Mouse (Mus musculus): Measurements from ENCODE around the gene Pdss1. TPM values are rescaled to one million over a fixed set of nuclear protein-coding genes. Genes with fewer than 3 reads are reported as not detected.
"Not testable (repeated sequence)": the region's sequence is repeated elsewhere in the genome, so short reads cannot be mapped to it uniquely, and the experiment has no call there.

The Pdss1 gene
- polyA plus RNA-seq, 1 experiment from 2014 or later, result 24.0 TPM

DNA sequence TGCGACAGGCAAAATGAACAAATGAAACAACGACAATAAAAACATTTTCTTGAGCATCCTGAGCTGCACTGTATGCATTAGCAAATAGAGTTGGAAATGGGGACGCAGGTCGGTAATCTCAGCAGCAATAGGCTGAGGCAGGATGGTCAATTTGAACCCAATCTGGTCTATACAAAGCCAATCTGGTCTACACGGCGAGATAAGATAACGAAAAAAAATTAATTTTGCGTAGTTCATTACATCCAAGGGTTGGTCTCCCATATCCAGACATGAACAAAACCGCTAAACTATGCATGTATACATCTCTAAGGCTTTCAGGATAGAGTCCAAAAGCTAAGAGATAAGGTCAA is 415 bp upstream of the Pdss1 start:
- ATAC-seq (replicated peaks; ENCODE audit: low FRiP score), result peak; percentile 36
- Histone ChIP-seq H3K9ac (peak overlapping the region; percentile 73), H3K4me2 (peak overlapping the region; percentile 82), H3K27ac (peak overlapping the region; percentile 84), H3K27me3 (no peaks in the 10 kb centered on the region), H3K4me3 (replicated peaks) (peak overlapping the region; percentile 93), H3K36me3 (no peaks in the 10 kb centered on the region), H3K9me3 (replicated peaks) (no peaks in the 10 kb centered on the region), H3K4me1 (no peaks in the 10 kb centered on the region)
- WGBS, result 22% methylated on average over 9 of the region's 9 CpGs

DNA sequence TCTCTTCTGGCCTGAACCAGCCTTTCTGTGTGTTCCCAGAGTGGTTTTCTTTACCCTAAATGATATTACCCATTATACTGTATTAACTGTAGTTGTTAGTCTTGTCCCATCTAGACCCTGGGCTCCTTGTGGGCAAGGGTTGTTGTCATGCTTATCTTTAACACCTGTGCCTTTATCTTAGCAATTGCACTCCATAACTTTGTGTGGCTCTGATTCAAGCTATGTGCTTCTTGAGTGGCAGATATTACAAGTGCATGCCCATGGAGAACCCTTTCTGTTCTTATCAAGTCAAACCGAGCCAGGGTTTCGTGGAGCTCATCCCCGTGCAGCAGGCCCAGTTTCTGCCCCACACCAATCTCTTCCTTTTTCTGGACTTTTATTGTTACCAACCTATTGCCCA is 8.6 kb downstream of the Pdss1 start:
- Histone ChIP-seq H3K27me3 (no peaks in the 10 kb centered on the region), H3K4me3 (replicated peaks) (no peak overlapping the region), H3K9ac (no peak overlapping the region), H3K9me3 (replicated peaks) (no peaks in the 10 kb centered on the region), H3K4me1 (no peaks in the 10 kb centered on the region), H3K4me2 (no peak overlapping the region), H3K27ac (no peak overlapping the region), H3K36me3 (peaks cover 57% of the 10 kb centered on the region)
- ATAC-seq (replicated peaks; ENCODE audit: low FRiP score), result no peak
- WGBS, result 94% methylated on average over 3 of the region's 3 CpGs

DNA sequence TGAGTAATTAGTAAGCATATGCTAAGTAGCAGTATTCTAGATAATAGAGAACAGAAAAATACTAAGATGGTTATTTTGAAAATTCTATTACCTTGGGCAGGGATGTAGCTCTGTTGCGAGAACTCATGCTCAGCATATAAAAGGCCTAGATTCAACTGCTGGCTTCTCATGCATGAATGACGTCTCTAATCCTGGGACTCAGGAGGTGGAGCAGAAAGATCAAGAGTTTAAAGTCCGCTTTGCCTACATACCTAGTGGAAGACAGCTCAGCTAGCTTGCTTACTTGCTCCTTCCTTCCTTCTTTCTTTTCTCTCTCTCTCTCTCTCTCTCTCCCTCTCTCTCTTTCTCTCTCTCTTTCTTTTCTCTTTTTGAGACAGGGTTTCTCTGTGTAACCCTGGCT is 19.1 kb downstream of the Pdss1 start:
- Histone ChIP-seq H3K4me3 (replicated peaks) (no peak overlapping the region), H3K9ac (no peak overlapping the region), H3K27ac (no peak overlapping the region), H3K36me3 (peaks cover 61% of the 10 kb centered on the region), H3K4me1 (no peaks in the 10 kb centered on the region), H3K4me2 (no peak overlapping the region), H3K9me3 (replicated peaks) (no peaks in the 10 kb centered on the region), H3K27me3 (no peaks in the 10 kb centered on the region)
- ATAC-seq (replicated peaks; ENCODE audit: low FRiP score), result no peak
- WGBS, result 79% methylated on average over 3 of the region's 3 CpGs

DNA sequence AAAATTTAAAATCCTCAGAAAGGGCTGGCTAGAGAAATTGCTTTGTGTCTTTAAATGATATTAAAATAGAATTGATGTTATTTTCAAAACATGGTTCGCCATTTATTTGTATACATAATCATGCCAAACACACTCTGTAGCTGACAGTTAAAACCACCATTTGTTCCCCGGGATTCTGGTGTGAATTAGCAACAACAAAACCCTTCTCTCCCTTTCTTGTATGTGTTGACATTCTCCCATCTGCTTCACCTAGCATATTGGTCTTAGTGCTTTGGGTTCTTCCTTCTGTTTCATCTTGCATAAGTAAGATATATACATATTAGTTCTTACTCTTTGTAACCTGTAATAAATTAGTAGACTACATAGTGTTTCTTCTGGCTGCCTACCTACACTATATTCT is 23.3 kb downstream of the Pdss1 start:
- no peak overlapping the region for H3K4me3 ChIP-seq (replicated peaks)
- no peak overlapping the region for H3K4me2 ChIP-seq
- no peaks in the 10 kb centered on the region for H3K4me1 ChIP-seq
- H3K9ac ChIP-seq, result no peak overlapping the region
- H3K27me3 ChIP-seq, result no peaks in the 10 kb centered on the region
- H3K36me3 ChIP-seq, result peaks cover 48% of the 10 kb centered on the region
- H3K9me3 ChIP-seq (replicated peaks), result no peaks in the 10 kb centered on the region
- ATAC-seq (replicated peaks; ENCODE audit: low FRiP score), result no peak
- no peak overlapping the region for H3K27ac ChIP-seq
- WGBS, result 95% methylated on average over 2 of the region's 2 CpGs

DNA sequence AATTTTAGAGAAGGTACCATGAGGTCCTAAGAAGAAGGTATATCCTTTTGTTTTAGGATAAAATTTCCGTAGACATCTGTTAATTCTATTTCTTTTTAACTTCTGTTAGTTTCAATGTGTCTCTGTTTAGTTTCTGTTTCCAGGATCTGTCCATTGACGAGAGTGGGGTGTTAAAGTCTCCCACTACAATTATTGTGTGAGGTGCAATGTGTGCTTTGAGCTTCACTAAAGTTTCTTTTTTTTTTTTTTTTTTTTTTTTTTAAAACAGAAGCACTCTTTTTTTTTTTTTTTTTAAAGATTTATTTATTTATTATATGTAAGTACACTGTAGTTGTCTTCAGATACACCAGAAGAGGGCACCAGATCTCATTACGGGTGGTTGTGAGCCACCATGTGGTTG is 30.6 kb downstream of the Pdss1 start:
- not testable (repeated sequence) for H3K4me2 ChIP-seq; H3K4me3 ChIP-seq (replicated peaks); ATAC-seq (replicated peaks; ENCODE audit: low FRiP score); H3K9me3 ChIP-seq (replicated peaks); H3K27ac ChIP-seq; H3K4me1 ChIP-seq; H3K9ac ChIP-seq; H3K27me3 ChIP-seq
- peaks cover 33% of the 10 kb centered on the region for H3K36me3 ChIP-seq
- WGBS, result 92% methylated on average over 3 of the region's 3 CpGs

DNA sequence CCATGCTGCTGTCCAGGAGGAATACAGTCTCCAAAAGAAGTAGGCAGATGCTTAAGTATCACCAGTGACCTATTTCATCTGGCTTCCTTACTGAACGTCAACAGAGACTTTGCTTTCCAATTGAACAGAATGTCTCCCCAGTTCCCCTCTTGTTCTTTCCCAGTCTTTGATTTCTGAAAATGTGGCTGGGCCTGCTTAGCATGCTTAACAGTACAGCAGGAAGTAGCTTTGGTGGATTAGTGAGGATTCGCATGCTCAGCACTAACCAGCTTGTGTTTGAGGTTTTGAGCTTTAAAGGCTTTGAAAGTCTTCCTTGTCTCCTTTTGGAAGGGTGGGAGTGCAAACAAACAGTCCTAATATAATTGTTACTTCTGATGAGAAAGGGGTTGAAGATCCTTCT is 32.9 kb downstream of the Pdss1 start:
- Histone ChIP-seq H3K4me3 (replicated peaks) (no peak overlapping the region), H3K4me2 (no peak overlapping the region), H3K36me3 (peaks cover 34% of the 10 kb centered on the region), H3K9me3 (replicated peaks) (no peaks in the 10 kb centered on the region), H3K27me3 (no peaks in the 10 kb centered on the region), H3K27ac (no peak overlapping the region), H3K4me1 (no peaks in the 10 kb centered on the region), H3K9ac (no peak overlapping the region)
- 87% methylated on average over 2 of the region's 2 CpGs for WGBS
- no peak for ATAC-seq (replicated peaks; ENCODE audit: low FRiP score)

DNA sequence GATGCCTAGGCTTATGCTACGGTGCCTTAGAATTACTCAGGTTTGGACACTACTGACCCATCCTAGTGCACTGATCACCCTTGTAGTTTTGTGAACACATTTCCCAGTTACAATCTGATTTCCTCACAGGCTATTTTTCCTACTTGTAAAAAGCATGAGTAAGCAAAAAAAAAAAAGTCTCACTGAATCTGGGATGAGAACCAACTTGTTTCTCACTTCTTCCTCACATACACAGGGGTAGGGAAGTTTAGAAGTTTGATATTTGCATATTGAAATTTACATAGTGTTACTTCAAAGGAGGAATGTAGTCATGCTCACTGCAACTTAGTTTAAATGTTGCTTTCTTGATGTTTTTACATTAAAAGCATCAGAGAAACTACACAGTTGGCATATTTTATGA is 38.2 kb downstream of the Pdss1 start:
- Histone ChIP-seq H3K27me3 (no peaks in the 10 kb centered on the region), H3K4me1 (no peaks in the 10 kb centered on the region), H3K36me3 (peaks cover 58% of the 10 kb centered on the region), H3K27ac (no peak overlapping the region), H3K9ac (no peak overlapping the region), H3K4me2 (no peak overlapping the region), H3K9me3 (replicated peaks) (no peaks in the 10 kb centered on the region), H3K4me3 (replicated peaks) (no peak overlapping the region)
- ATAC-seq (replicated peaks; ENCODE audit: low FRiP score), result no peak
- 87% methylated on average over 1 of the region's 1 CpGs for WGBS

DNA sequence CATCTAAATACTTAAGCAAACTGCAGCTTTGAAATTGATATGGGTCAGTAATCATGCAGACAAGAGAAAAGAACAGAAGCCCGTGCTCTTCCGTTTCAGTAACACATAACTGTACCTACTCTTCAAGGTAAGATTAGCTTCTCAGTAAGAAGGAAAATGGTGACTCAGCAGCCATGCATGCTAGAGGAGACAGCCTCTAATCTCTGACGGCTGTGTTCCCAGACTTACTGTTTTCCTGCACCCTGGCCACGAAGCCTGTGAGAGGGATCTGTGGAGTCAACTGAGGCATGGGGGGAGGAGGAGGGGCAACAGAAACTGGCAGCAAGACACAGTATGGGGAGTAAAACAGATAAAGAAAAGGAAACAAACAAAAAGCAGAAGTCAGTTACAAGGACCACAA is 54.6 kb downstream of the Pdss1 start:
- no peak for ATAC-seq (replicated peaks; ENCODE audit: low FRiP score)
- Histone ChIP-seq H3K27me3 (no peaks in the 10 kb centered on the region), H3K9ac (no peak overlapping the region), H3K9me3 (replicated peaks) (no peaks in the 10 kb centered on the region), H3K27ac (no peak overlapping the region), H3K4me2 (no peak overlapping the region), H3K4me3 (replicated peaks) (no peak overlapping the region), H3K36me3 (peaks cover 17% of the 10 kb centered on the region; the same call in 1 of the 2 replicates), H3K4me1 (no peaks in the 10 kb centered on the region)
- WGBS, result 54% methylated on average over 4 of the region's 4 CpGs

DNA sequence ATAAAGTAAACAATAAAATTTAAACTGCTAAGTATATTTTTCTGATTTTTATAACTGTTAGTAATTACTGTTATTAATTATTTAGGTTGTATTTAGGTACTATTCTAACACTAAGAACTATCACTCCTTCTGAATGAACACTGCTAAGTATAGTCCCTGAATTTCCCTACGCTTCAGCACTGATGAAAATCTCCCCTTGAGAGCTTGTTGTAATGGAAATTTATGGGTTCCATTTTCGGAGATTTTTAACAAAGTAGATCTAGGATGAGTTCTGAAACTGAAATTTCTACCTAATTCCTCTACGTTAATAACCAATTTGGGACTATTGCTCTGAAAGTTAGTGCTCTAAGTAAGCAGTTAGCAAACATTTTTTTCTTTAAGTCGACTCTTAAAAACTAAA is 59.0 kb downstream of the Pdss1 start:
- no peaks in the 10 kb centered on the region for H3K4me1 ChIP-seq
- no peak overlapping the region for H3K27ac ChIP-seq
- H3K4me2 ChIP-seq, result no peak overlapping the region
- H3K9ac ChIP-seq, result no peak overlapping the region
- H3K9me3 ChIP-seq (replicated peaks), result no peaks in the 10 kb centered on the region
- H3K4me3 ChIP-seq (replicated peaks), result no peak overlapping the region
- no peak for ATAC-seq (replicated peaks; ENCODE audit: low FRiP score)
- WGBS, result 89% methylated on average over 4 of the region's 4 CpGs
- H3K27me3 ChIP-seq, result no peaks in the 10 kb centered on the region
- peaks cover 20% of the 10 kb centered on the region for H3K36me3 ChIP-seq

DNA sequence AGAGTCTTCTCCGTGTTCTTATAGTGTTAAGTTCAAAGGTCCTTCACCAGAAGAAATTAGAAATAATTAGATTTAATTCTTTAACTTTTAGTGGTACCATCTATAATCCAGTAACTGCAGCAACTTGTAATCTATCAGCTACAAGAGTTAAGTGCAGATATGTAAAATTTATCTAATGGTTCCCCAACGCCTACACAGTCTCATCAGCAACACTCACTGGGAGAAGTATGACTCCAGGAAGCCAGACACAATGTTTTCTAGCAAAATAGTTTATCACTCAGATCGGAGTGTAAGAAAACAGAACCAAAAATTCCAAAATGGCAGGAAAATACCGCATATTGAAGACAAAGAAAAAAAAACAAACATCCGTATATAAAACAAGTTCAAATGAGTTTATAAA is 60.6 kb downstream of the Pdss1 start:
- no peaks in the 10 kb centered on the region for H3K27me3 ChIP-seq
- no peak overlapping the region for H3K4me2 ChIP-seq
- no peak overlapping the region for H3K4me3 ChIP-seq (replicated peaks)
- H3K9me3 ChIP-seq (replicated peaks), result no peaks in the 10 kb centered on the region
- ATAC-seq (replicated peaks; ENCODE audit: low FRiP score), result no peak
- no peaks in the 10 kb centered on the region for H3K4me1 ChIP-seq
- H3K9ac ChIP-seq, result no peak overlapping the region
- no peak overlapping the region for H3K27ac ChIP-seq
- 79% methylated on average over 5 of the region's 5 CpGs for WGBS
- H3K36me3 ChIP-seq, result peaks cover 20% of the 10 kb centered on the region

DNA sequence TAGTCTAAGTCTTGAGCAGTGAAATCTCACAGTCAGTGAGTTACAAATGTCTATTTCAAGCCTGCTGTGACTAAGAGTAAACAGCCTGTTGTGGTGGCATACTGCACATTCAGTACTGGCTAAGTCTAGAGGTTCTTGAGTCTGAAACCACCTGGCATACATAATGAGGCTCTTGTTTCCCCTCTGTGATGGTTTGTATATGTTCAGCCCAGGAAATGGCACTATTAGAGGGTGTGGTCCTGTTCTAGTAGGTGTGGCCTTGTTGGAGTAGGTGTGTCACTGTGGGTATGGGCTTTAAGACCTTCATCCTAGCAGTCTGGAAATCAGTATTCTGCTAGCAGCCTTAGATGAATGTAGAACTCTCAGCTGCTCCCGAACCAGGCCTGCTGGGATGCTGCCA is 62.1 kb downstream of the Pdss1 start:
- Histone ChIP-seq H3K4me3 (replicated peaks) (no peak overlapping the region), H3K27ac (no peak overlapping the region), H3K27me3 (no peaks in the 10 kb centered on the region), H3K9me3 (replicated peaks) (no peaks in the 10 kb centered on the region), H3K36me3 (peaks cover 26% of the 10 kb centered on the region), H3K4me2 (no peak overlapping the region), H3K9ac (no peak overlapping the region), H3K4me1 (no peaks in the 10 kb centered on the region)
- 89% methylated on average over 1 of the region's 1 CpGs for WGBS
- no peak for ATAC-seq (replicated peaks; ENCODE audit: low FRiP score)

DNA sequence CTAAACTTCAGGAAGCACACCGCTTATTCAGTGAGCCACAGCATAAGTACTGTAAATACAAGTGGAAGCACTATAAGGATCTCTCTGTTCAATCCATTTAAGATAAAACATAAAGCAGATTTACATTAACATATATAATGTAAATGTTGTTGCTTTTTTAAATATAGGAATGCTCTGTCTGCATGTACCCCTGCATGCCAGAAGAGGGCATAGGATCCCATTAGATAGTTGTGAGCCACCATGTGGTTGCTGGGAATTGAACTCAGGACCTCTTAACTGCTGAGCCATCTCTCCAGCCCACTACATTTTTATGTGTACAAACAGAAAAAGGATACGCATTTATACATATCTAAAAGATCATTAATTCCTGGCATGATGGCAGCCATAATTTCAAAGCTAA is 66.4 kb downstream of the Pdss1 start:
- Histone ChIP-seq H3K36me3 (peaks cover 23% of the 10 kb centered on the region), H3K4me2 (no peak overlapping the region), H3K9me3 (replicated peaks) (no peaks in the 10 kb centered on the region), H3K27me3 (no peaks in the 10 kb centered on the region), H3K27ac (no peak overlapping the region), H3K9ac (no peak overlapping the region), H3K4me1 (no peaks in the 10 kb centered on the region), H3K4me3 (replicated peaks) (no peak overlapping the region)
- no peak for ATAC-seq (replicated peaks; ENCODE audit: low FRiP score)
- WGBS, result 91% methylated on average over 2 of the region's 2 CpGs

DNA sequence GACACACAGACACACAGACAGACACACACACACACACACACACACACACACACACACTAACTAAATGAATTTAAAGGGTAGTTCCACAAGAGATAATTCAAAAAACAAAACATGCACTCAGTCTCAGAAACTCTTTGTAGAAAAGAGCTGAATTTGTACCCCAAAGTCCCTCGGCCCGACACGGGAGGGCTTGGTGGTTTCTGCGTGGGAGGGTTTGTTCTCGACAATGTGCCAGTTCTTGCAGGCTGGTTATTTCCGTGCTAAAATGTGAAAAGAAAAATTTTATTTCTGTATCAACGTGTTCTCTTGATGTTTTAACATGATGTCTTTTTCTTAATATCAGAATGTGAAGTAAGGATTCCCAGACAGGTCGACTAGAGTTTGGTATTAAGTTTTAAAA is 66.9 kb downstream of the Pdss1 start:
- no peaks in the 10 kb centered on the region for H3K9me3 ChIP-seq (replicated peaks)
- H3K9ac ChIP-seq, result no peak overlapping the region
- no peaks in the 10 kb centered on the region for H3K4me1 ChIP-seq
- no peak overlapping the region for H3K4me2 ChIP-seq
- no peak for ATAC-seq (replicated peaks; ENCODE audit: low FRiP score)
- WGBS, result 84% methylated on average over 8 of the region's 8 CpGs
- H3K27me3 ChIP-seq, result no peaks in the 10 kb centered on the region
- H3K4me3 ChIP-seq (replicated peaks), result no peak overlapping the region
- H3K27ac ChIP-seq, result no peak overlapping the region
- peaks cover 18% of the 10 kb centered on the region for H3K36me3 ChIP-seq

Data from kidney, embryonic 15.5 days (tissue).